16 mouse cellular contexts compared by ENCODE assay signal in genomic region chr13:46140006-46140405, GRCm38 (mm10).
"Had no signal": no experiment of that assay in that cellular context is flagged by ENCODE, and none has a peak within 500 bp of the region (broad histone marks: within the 10 kb centered on the region; RNA-seq: fewer than 3 reads in every experiment).

No protein-coding gene starts in this region.

- DNase-seq: kidney, adult 18-20 months; kidney, postnatal 10 days; kidney, postnatal 4 days; lung, embryonic 14.5 days; lung, postnatal 10 days; lung, postnatal 4 days; midbrain, embryonic 14.5 days; thymus, postnatal 36 days had no signal

- H3K4me3 ChIP-seq: intestine, embryonic 15.5 days; layer of hippocampus, adult 2 months; limb, embryonic 10.5 days; liver, embryonic 12.5 days; midbrain, embryonic 10.5 days; myocyte; neural tube, embryonic 15.5 days; stomach, embryonic 15.5 days had no signal

- H3K27ac ChIP-seq: intestine, embryonic 15.5 days; layer of hippocampus, adult 2 months; limb, embryonic 10.5 days; liver, embryonic 12.5 days; midbrain, embryonic 10.5 days; neural tube, embryonic 15.5 days; stomach, embryonic 15.5 days had no signal
